Mouse (Mus musculus): ENCODE data around the gene Lsm12. TPM values are rescaled to one million over a fixed set of nuclear protein-coding genes. Genes with fewer than 3 reads are reported as not detected.
"Not testable (repeated sequence)": the region's sequence is repeated elsewhere in the genome, so short reads cannot be mapped to it uniquely, and the experiment has no call there.

The Lsm12 gene
- polyA plus RNA-seq, 1 experiment from 2014 or later: 155 TPM

GRCm38 (mm10) chr11:102158024-102158423, 27.1 kb downstream of the Lsm12 start:
- H3K4me3 ChIP-seq; H3K27me3 ChIP-seq (replicated peaks; ENCODE audit: low read depth, poor library complexity, severe bottlenecking); H3K9me3 ChIP-seq; DNase-seq (ENCODE audit: low spot score); H3K27ac ChIP-seq (replicated peaks): not testable (repeated sequence)
- peaks cover 44% of the 10 kb centered on the region for H3K36me3 ChIP-seq (replicated peaks)
- peaks cover 12% of the 10 kb centered on the region for H3K4me1 ChIP-seq
- WGBS: 76% methylated on average over 2 of the region's 2 CpGs

DNA sequence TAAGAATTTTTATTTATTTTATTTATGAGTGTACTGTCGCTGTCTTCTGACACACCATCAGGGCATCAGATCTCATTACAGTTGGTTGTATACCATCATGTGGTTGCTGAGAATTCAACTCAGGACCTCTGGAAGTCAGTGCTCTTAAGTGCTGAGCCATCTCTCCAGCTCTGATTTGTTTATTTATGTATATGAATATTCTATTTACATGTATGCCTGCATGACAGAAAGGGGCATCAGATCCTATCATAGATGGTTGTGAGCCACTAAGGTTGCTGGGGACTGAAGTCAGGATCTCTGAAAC, 28.4 kb downstream of the Lsm12 start:
- no peak for DNase-seq (ENCODE audit: low spot score)
- Histone ChIP-seq H3K9me3 (no peaks in the 10 kb centered on the region), H3K27me3 (replicated peaks; ENCODE audit: low read depth, poor library complexity, severe bottlenecking) (no peaks in the 10 kb centered on the region), H3K4me3 (peak overlapping the region; percentile 78), H3K27ac (replicated peaks) (no peak overlapping the region), H3K4me1 (peaks cover 12% of the 10 kb centered on the region), H3K36me3 (replicated peaks) (peaks cover 43% of the 10 kb centered on the region)
- WGBS: 8% methylated on average over 1 of the region's 1 CpGs

DNA sequence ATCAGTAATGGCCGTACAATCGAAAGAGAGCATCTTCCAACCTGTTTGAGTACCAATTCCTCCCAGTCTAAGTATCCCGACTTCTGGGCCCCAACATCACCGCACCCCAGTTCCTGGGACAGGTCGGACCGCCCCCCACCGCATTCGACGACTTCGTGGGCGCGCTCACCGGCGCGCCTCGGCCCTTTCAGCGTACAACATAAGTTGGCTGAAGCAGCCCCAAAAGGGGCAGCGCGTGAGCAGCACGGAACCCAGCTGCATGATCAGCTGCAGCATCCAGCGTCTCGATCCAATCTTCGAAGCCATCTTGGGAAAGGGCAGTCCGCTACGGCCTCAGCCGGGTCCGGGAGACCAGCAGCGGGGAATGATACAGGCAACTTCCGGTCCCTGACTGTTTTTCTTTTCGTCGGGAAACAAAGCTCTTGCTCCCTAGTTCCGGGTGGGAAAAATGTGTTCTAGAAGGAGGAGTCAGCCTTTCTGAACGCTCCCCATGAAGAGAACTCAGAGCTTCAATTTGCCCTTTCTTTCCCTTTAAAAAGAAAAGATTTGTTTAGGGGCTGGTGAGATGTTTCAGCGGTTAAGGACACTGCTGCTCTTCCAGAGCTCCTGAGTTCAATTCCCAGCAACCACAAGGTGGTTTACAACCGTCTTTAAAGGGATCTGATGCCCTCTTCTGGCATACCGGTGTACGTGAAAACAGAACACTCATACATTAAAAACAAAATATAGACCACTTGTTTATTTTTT, 28.9 kb downstream of the Lsm12 start, which contains the start of gene Tmem101:
TSS of gene Tmem101 (minus strand) at position 366 of the 747 bp plus-strand sequence.
- WGBS: under 1% methylated on average over 37 of the region's 37 CpGs
- DNase-seq (ENCODE audit: low spot score): peak; percentile 89
- H3K4me1 ChIP-seq: peaks cover 12% of the 10 kb centered on the region
- no peaks in the 10 kb centered on the region for H3K27me3 ChIP-seq (replicated peaks; ENCODE audit: low read depth, poor library complexity, severe bottlenecking)
- H3K36me3 ChIP-seq (replicated peaks): peaks cover 38% of the 10 kb centered on the region
- H3K4me3 ChIP-seq: peak within 1 kb of the TSS; percentile 78
- H3K27ac ChIP-seq (replicated peaks): peak within 1 kb of the TSS; percentile 87
- no peaks in the 10 kb centered on the region for H3K9me3 ChIP-seq

- no peak overlapping the region for H3K27ac ChIP-seq (replicated peaks)
- peaks cover 31% of the 10 kb centered on the region for H3K4me1 ChIP-seq
- H3K9me3 ChIP-seq: no peaks in the 10 kb centered on the region
- peak overlapping the region; percentile 53 for H3K4me3 ChIP-seq
- H3K27me3 ChIP-seq (replicated peaks; ENCODE audit: low read depth, poor library complexity, severe bottlenecking): peaks cover 79% of the 10 kb centered on the region
- peak; percentile 47 for DNase-seq (ENCODE audit: low spot score)
- WGBS: 14% methylated on average over 34 of the region's 34 CpGs
- peaks cover 4% of the 10 kb centered on the region for H3K36me3 ChIP-seq (replicated peaks)
These were observed 37.7 kb downstream of the Lsm12 start for GRCm38 (mm10) chr11:102147213-102147989.

GRCm38 (mm10) chr11:102146531-102146930, 38.6 kb downstream of the Lsm12 start:
- Histone ChIP-seq H3K9me3 (no peaks in the 10 kb centered on the region), H3K27me3 (replicated peaks; ENCODE audit: low read depth, poor library complexity, severe bottlenecking) (peaks cover 83% of the 10 kb centered on the region), H3K4me3 (peak overlapping the region; percentile 53), H3K27ac (replicated peaks) (no peak overlapping the region), H3K36me3 (replicated peaks) (no peaks in the 10 kb centered on the region), H3K4me1 (peaks cover 31% of the 10 kb centered on the region)
- no peak for DNase-seq (ENCODE audit: low spot score)
- whole genome bisulfite sequencing: 10% methylated on average over 17 of the region's 17 CpGs

DNA sequence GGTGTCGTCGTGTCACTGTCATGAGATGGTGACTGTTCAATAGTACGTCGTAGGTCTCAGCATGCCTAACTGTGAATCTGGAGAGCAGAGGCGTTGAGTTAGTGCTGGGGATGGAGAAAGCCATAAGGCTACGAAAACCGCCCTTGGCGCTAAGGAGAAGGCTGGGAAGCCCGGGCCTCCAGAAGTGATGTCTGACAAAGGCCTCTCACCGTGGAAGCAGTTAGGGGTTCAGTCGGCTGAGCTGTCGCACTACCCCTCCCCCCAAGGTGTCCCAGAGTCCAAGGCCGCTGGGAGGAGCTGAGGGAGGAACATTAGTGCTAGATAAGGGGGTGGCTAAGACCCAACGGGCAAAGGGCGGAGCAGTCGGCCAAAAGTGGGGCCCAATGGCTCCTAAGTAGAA, 39.1 kb downstream of the Lsm12 start:
- WGBS: 5% methylated on average over 16 of the region's 16 CpGs
- Histone ChIP-seq H3K27ac (replicated peaks) (no peak overlapping the region), H3K36me3 (replicated peaks) (no peaks in the 10 kb centered on the region), H3K9me3 (no peaks in the 10 kb centered on the region), H3K4me1 (peaks cover 31% of the 10 kb centered on the region), H3K27me3 (replicated peaks; ENCODE audit: low read depth, poor library complexity, severe bottlenecking) (peaks cover 83% of the 10 kb centered on the region), H3K4me3 (peak overlapping the region; percentile 53)
- DNase-seq (ENCODE audit: low spot score): peak; percentile 32

GRCm38 (mm10) chr11:102145471-102146001, 39.6 kb downstream of the Lsm12 start, which contains the start of gene Nags:
Gene Nags, plus strand, starts transcription at chr11:102145513.
- H3K27me3 ChIP-seq (replicated peaks; ENCODE audit: low read depth, poor library complexity, severe bottlenecking): peaks cover 83% of the 10 kb centered on the region
- no peaks in the 10 kb centered on the region for H3K36me3 ChIP-seq (replicated peaks)
- WGBS: 1% methylated on average over 50 of the region's 50 CpGs
- peak within 1 kb of the TSS; percentile 53 for H3K4me3 ChIP-seq
- peak; percentile 57 for DNase-seq (ENCODE audit: low spot score)
- no peaks in the 10 kb centered on the region for H3K9me3 ChIP-seq
- H3K4me1 ChIP-seq: peaks cover 31% of the 10 kb centered on the region
- no peak within 1 kb of the TSS; the same call in 1 of the 2 replicates for H3K27ac ChIP-seq (replicated peaks)

DNA sequence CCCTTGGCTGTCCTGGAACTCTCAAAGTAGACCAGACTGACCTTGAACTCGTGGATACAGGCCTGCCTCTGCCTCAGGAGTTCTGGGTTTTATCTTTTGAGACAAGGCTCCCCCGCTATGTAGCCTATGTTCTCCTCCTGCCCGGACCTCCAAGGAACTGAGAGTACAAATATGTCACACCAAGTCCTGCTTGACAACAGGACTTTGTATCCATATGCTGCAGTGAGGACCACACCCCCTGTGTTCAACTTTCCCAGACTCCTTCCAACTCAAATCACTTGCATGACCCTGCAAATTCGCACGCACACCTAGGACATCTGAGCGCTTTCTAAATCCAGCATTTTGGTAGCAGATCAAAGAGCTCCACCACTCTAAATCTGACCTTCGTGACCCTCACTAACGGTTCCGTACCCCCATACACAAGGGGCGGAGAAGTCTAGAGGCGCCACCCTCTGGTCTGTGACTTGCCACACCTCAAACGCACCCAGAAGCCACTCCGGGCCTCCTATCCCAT, 40.1 kb downstream of the Lsm12 start:
- no peak for DNase-seq (ENCODE audit: low spot score)
- H3K27ac ChIP-seq (replicated peaks): no peak overlapping the region; the same call in 1 of the 2 replicates
- H3K4me3 ChIP-seq: peak overlapping the region; percentile 53
- no peaks in the 10 kb centered on the region for H3K36me3 ChIP-seq (replicated peaks)
- peaks cover 81% of the 10 kb centered on the region for H3K27me3 ChIP-seq (replicated peaks; ENCODE audit: low read depth, poor library complexity, severe bottlenecking)
- H3K4me1 ChIP-seq: peaks cover 31% of the 10 kb centered on the region
- H3K9me3 ChIP-seq: no peaks in the 10 kb centered on the region
- 24% methylated on average over 13 of the region's 13 CpGs for WGBS

GRCm38 (mm10) chr11:102142355-102142754, 42.7 kb downstream of the Lsm12 start:
- Histone ChIP-seq H3K27ac (replicated peaks) (no peak overlapping the region), H3K4me1 (peaks cover 26% of the 10 kb centered on the region), H3K36me3 (replicated peaks) (no peaks in the 10 kb centered on the region), H3K4me3 (no peak overlapping the region), H3K27me3 (replicated peaks; ENCODE audit: low read depth, poor library complexity, severe bottlenecking) (peaks cover 73% of the 10 kb centered on the region), H3K9me3 (no peaks in the 10 kb centered on the region)
- no peak for DNase-seq (ENCODE audit: low spot score)
- WGBS: 66% methylated on average over 7 of the region's 7 CpGs

DNA sequence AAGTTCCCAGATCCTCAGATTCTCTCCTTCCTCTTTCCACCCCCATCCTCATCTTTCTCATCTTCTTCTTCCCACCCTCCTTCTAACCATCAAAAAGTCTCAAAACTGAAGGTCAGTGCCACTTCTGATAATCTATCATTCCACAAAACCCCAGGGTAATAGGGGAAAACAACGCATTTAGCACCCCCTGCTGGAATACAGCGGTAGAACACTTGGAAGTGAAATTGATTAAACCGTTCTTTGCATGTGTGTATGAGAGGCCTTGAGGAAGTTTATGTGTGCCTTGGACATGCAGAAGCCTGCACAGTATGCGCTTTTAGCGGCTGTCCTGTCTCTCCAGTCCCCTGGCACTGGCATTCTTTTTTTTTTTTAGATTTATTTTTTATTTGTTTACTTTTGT, 44.6 kb downstream of the Lsm12 start:
- peak; percentile 71 for DNase-seq (ENCODE audit: low spot score)
- H3K27ac ChIP-seq (replicated peaks): no peak overlapping the region
- H3K4me1 ChIP-seq: peaks cover 12% of the 10 kb centered on the region
- H3K36me3 ChIP-seq (replicated peaks): no peaks in the 10 kb centered on the region
- H3K4me3 ChIP-seq: no peak overlapping the region
- H3K9me3 ChIP-seq: no peaks in the 10 kb centered on the region
- WGBS: 2% methylated on average over 5 of the region's 5 CpGs
- peaks cover 66% of the 10 kb centered on the region for H3K27me3 ChIP-seq (replicated peaks; ENCODE audit: low read depth, poor library complexity, severe bottlenecking)

- Histone ChIP-seq H3K27ac (replicated peaks) (no peak overlapping the region), H3K9me3 (no peaks in the 10 kb centered on the region), H3K4me3 (peak overlapping the region; percentile 45), H3K36me3 (replicated peaks) (no peaks in the 10 kb centered on the region), H3K27me3 (replicated peaks; ENCODE audit: low read depth, poor library complexity, severe bottlenecking) (peaks cover 59% of the 10 kb centered on the region), H3K4me1 (peaks cover 23% of the 10 kb centered on the region)
- peak; percentile 80 for DNase-seq (ENCODE audit: low spot score)
- under 1% methylated on average over 18 of the region's 18 CpGs for WGBS
These were observed 46.7 kb downstream of the Lsm12 start for GRCm38 (mm10) chr11:102138447-102138740.

DNA sequence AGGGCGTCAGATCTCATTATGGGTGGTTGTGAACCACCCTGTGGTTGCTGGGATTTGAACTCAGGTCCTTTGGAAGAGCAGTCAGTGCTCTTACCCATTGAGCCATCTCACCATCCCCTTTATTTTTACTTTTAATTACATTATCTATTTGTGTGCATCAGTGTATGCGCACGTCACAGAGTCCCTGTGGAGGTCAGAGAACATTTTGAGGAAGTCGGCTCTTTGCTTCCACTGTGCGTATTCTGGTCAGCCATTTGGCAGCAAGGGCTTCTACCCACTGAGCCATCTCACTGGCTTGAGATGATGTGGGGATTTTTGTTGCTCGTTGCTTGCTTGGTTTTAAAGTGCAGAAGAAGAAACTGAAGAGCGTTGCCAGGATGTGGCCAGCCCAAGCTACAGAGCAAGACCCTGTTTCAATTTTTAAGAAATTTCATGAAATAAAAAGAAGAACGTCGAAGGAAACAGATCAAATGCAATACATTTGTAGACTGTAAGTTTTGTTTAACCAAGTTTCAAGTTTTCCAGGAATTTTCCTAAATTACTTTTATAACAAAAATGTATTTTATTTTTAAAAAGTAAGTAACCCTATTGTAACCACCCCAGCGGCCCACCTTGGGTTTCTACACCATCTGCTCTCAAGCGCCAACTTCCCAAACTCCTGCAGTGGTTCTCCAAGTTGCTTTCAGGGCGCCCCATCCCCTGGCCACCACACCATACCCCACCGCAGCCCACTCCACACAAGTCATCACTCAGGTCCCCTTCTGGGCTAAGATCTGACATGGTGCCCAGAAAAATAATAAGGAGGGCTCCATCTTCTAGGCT, 47.3 kb downstream of the Lsm12 start:
- Histone ChIP-seq H3K27ac (replicated peaks) (no peak overlapping the region), H3K9me3 (no peaks in the 10 kb centered on the region), H3K4me3 (peak overlapping the region; percentile 45), H3K27me3 (replicated peaks; ENCODE audit: low read depth, poor library complexity, severe bottlenecking) (peaks cover 54% of the 10 kb centered on the region), H3K4me1 (peaks cover 23% of the 10 kb centered on the region), H3K36me3 (replicated peaks) (no peaks in the 10 kb centered on the region)
- no peak for DNase-seq (ENCODE audit: low spot score)
- 48% methylated on average over 13 of the region's 13 CpGs for WGBS

Data from embryonic facial prominence, embryonic 10.5 days (tissue).